Mouse (Mus musculus): ENCODE measurements around the gene Ankrd50. TPM values are rescaled to one million over a fixed set of nuclear protein-coding genes. Genes with fewer than 3 reads are reported as not detected.

Gene Ankrd50
- 29.1 TPM for polyA plus RNA-seq (2014; fragmentation: Illumina TruSeq; extraction: RNeasy Lipid Tissue Mini Kit (QIAGEN cat#74804); ENCODE audit: low read depth, low replicate concordance)

GRCm38 (mm10) chr3:38484191-38485106, at the start of gene Ankrd50:
Ankrd50 (minus strand) TSS chr3:38484844.

